Mouse (Mus musculus) spleen, embryonic (tissue): ENCODE measurements at regions not wholly inside any gene's neighbourhood (a gene's known extent, or its start where the extent isn't known, plus 50 kb on each side); places are given as distances from the start of the nearest gene placed in this dataset.

ENCODE experiments used
- CTCF ChIA-PET: fragments of 350-600 bp; sonication (Branson Sonifier 250); formaldehyde crosslinking; loops from one replicate; lab custom pipeline; 2022; lab: Charles Lee

DNA sequence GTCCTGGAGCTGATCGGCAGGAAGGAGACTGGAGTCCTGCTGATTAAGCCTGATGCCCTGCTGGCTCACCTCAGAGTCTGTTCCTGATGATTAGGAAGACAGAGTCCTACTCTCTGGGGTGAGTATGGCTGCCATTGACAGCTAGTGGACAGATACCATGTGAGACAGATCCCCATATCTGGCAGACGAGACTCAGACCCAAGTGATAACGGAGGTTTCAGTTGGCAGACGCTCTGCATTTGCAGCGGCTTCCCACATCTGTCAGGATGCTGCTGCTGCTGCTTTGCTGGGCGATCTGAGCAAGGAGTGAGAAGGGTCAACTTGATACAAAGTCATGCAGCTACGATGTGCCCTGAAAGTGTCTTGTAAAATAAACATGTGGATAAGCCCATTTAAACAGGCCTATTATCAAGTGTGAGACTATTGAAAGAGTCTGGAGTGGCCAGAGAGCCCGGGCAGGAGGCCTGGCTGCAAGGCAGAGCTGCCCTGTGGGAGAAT, 98.1 kb upstream of the Cops8 start:
- CTCF ChIA-PET: no interaction called here

GRCm38 (mm10) chr1:90505599-90505998, 97.2 kb upstream of the Cops8 start:
- CTCF ChIA-PET: no interaction called here

- CTCF ChIA-PET: no interaction called here
Observed at GRCm38 (mm10) chr1:90506582-90506981, 96.2 kb upstream of the Cops8 start.

DNA sequence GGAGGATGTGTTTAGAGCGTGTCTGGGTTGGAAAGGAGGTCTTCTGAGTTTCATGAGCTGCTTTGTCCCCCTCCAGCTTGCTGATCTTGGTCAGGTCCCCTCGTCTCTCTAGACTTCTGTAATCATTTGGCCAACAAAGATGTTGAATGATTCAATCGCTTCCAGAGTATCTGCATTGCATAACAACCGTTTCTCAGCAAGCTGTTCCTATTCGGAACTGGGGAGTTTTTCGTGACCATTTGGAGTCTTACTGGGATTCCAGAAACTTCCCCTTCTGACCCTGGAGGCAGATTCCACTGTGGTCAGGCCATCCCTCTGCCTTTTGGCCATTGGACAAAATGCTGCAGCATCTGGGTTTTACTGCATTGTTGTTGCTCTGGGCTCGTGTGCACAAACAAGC, 93.4 kb upstream of the Cops8 start:
- CTCF ChIA-PET: no interaction called here

DNA sequence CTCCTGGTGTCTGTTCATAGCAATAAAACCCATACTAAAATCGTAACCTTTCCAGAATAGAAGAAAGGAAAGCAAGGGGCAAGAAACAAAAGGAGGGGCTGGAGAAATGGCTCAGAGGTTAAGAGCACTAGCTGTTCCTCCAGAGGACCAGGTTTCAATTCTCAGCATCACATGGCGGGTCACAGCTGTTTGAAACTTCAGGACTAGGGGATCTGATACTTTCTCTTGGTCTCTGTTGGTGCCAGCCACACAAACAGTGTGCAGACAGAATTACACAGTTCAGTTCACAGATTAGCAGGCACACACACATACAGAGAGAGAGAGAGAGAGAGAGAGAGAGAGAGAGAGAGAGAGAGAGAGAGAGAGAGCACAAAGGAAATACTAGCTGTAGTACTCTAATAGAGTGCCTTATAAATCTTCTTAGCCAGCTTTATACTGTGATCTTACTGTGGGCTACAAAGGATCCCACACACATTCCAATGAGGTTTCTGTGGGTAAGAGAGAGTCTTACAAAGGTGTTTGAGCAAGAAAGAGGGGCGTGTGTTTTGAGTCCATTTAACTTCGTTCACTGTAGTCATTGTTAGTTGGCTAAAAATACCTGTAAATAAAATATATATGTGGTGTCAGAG, 89.2 kb upstream of the Cops8 start:
- CTCF ChIA-PET: no interaction called here

DNA sequence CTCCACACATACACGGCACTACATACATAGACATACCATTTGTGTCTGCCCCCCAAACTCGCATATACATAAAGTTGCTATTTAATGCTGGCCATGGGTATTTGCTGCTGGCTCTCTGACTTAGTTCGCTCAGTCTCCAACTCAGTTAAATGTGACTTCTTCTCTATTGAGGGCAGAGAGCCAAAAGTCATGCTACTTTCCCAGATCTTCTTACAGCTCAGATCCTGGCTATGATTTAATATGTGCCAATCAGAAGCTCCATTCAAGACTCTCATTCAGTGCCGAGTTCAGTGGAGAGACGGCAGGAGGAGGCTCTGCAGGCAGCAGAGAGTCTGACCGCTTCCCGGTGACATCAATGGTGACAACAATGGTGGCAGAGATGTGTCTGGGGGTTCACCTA, 88.6 kb upstream of the Cops8 start:
- CTCF ChIA-PET: no interaction called here

- CTCF ChIA-PET: no interaction called here
Observed at GRCm38 (mm10) chr1:90518584-90519265, 84.1 kb upstream of the Cops8 start.

GRCm38 (mm10) chr1:90519284-90520275, 83.2 kb upstream of the Cops8 start:
- CTCF ChIA-PET: no interaction called here

GRCm38 (mm10) chr1:90522294-90522693, 80.5 kb upstream of the Cops8 start:
- CTCF ChIA-PET: no interaction called here

DNA sequence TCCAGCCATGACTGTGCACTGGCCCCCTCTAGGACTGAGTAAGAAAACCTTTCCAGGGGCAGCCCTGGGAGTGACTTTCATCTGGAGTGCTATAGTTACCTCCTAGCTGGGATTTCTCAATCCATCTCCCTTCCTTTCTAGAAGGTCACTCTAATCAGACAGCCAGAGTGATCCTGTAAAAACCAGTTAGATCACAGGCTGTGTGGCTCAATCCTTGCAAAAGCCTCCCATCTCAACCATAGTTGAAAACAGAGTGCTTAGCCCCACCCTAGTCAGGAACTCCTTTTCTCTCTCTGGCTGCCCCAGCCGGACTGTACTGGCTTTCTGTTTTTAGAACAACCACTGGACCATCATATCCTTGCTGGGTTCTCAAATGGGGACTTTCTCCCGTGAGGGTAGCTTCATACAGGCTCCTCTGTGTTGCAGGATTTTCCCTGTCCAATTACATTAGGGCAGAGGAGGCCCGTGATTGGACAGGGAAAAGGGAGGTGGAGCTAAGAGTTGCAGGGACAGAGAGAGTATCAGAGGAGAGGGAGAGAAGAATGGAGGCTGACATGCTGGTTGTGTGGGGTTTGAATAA, 78.0 kb upstream of the Cops8 start:
- CTCF ChIA-PET: no interaction called here

DNA sequence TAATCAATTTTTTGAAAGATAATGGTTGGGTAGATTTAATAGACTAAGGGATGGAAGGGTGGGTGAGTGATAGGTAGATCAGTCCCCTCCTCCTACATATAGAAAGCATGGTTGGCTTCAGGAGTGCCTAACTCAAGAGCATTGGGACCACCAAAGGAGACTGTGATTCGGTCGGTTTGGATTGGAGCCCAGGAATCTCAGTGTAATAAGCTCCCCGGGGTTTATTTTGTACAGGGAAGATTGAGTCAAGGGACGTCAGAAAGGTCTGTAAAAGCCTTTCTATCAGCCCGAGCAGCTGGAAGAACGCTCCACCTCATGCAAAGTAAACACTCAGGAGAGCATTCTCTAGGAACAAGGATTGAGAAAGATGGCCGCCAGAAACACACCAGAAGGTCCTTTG, 76.5 kb upstream of the Cops8 start:
- CTCF ChIA-PET: no interaction called here

DNA sequence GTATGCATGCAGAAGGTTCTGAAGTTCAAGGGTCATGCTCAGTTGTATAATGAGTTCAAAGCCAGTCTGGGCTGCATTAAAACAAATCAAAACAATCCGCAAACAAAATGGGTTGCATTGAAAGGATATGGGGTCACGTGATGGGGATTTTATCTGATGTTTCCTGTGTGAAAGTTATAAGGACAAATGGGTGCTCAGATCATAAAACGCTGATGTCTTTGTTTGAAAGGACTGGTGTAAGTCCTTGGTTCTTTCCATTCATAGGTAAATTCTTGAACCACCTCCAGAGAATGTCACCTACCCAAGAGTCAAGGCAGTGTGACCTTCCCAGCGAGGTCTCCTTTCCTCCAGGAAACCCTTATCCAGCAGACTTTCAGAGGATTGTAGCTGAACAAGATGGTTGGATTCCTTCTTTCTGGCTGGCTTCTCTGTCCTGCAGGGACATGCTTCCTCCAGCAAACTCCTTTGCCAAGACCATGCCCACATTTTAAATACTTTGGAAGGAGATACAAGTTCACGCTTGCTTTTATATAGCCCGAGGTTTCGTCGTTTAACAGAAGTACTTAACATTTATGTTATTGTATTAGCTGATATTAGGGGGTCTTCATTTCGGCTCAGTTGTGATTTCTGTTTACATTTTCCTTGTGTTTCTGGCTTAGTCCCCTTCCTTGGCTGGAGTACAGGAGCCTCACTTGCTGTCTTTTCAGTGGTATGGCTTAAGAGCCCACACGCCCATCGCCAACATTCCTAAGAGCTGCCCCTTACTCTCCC, 74.6 kb upstream of the Cops8 start:
- CTCF ChIA-PET: no interaction called here

DNA sequence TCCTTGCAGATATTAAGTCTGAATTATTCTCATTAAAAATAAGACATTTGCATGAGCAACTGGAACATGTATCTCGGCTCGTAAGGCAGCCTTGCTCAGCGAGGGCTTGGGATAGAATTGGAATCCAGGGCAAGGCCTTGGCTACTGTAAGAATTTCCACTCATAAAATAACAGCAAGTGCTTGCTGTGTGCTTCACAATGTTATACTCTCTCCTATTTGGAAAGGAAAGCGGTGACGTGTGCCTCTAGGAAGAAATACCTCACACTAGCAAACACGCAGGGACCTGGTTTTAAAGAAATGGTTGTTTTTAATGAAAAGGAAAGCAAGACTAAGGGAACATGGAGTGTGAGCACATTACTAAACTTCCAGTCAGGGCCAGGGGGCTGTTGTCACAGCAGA, 69.3 kb upstream of the Cops8 start:
- CTCF ChIA-PET: no interaction called here

GRCm38 (mm10) chr1:90536105-90536504, 66.7 kb upstream of the Cops8 start:
- CTCF ChIA-PET: no interaction called here

- CTCF ChIA-PET: interaction anchor here (0.7 kb wide), 1 partner anchor 41 kb away, joined by 5 read pairs; no protein-coding TSS in a partner anchor
Observed at GRCm38 (mm10) chr1:90543801-90544795, 58.7 kb upstream of the Cops8 start.

DNA sequence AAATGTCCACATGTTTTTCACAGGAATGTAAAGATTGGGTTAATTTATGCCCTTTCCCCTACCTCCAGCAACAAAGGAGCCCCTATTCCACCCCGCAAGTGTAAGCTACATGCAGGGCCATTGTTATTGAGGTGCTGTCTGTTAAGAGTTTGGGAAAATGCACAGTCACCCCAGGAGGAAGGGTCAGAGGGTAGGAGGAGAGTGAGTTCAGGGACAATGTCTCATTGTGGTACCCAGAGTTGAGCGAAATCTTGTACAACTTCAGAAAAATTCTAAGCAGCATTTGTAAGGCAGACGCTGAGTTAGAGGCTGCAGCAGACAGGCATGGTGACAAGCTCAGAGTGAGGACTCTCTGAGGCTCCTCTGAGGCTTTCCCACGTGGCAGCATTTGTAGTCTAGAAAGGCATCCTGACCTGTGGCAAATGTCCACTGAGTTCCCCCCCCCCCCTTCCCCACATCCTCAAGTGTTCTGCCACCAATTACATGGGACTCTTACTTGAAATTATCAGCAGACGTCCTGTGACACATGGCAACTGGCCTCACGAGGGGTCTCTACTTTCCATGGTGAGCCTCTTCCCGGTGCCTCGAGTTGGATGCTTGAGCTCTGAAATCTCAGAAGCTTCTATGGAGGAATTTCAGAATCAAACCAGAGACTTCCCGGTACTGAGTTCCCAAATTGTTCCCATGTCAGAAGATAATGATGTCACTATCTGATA, 57.8 kb upstream of the Cops8 start:
- CTCF ChIA-PET: interaction anchor here (0.7 kb wide), 1 partner anchor 40 kb away, joined by 5 read pairs; no protein-coding TSS in a partner anchor

- CTCF ChIA-PET: no interaction called here
Observed at GRCm38 (mm10) chr1:90552644-90553043, 50.1 kb upstream of the Cops8 start.
